Mouse (Mus musculus): ENCODE measurements around the gene Pitpnc1. TPM values are rescaled to one million over a fixed set of nuclear protein-coding genes. Genes with fewer than 3 reads are reported as not detected.

The Pitpnc1 gene
- polyA plus RNA-seq, 1 experiment from 2014 or later, result 16.2 TPM

DNA sequence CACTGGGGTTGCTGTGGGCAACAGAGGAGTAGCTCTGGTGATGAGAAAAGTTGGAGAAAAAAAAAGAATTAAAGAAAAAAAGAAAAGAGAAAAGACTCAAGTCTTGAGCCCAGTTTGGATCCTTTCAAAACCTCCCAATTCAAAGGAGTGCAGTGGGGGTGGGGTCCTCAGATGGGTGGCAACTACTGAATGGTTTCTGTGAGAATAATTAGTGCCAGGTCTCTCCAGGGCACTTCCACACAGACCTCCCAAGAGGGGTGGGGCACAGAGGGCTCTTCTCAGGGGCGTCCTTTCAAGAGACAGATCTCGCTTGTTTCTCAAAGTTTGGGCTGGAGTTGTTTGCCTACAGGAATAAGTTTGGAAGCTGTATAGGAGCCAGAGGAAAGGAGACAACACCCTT, 80.0 kb downstream of the Pitpnc1 start:
- Histone ChIP-seq H3K27ac (ENCODE audit: low read length) (no peak overlapping the region), H3K27me3 (ENCODE audit: control insufficient read depth, insufficient read depth, low read depth, low read length) (no peaks in the 10 kb centered on the region), H3K9ac (ENCODE audit: low read length) (no peak overlapping the region), H3K36me3 (ENCODE audit: control insufficient read depth, insufficient read depth, low read length) (no peaks in the 10 kb centered on the region), H3K9me3 (ENCODE audit: control insufficient read depth, low read length) (no peaks in the 10 kb centered on the region), H3K4me2 (ENCODE audit: low read depth, low read length) (no peak overlapping the region), H3K4me1 (replicated peaks; ENCODE audit: control insufficient read depth, insufficient read depth, low read length) (0 out of 2 replicates have a peak, but pooled peaks cover 2% of the 10 kb centered on the region), H3K4me3 (ENCODE audit: low read length) (no peak overlapping the region)
- no peak for ATAC-seq (ENCODE audit: low read depth)
- WGBS, result 57% methylated on average over 2 of the region's 2 CpGs

DNA sequence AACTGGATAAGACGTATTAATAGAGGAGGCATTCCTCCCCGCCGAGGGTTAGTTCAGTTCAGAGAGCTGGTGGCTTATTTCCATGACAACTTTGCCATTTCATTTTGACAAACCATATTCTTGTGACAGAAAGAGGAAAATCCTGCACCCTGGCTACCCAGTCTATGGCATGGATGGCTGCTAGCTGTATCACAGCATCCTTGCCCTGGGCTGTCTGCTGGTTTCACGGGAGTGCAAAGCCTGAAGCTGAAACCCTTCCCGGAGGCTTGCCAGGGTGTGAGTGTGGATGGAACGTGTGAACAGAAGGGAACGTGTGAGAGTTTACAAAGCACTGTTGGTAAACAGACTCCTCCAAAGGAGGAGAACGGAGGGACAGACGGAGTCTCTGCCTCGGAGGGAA, 80.5 kb downstream of the Pitpnc1 start:
- H3K36me3 ChIP-seq (ENCODE audit: control insufficient read depth, insufficient read depth, low read length), result no peaks in the 10 kb centered on the region
- no peak overlapping the region for H3K4me2 ChIP-seq (ENCODE audit: low read depth, low read length)
- WGBS, result 56% methylated on average over 10 of the region's 10 CpGs
- no peaks in the 10 kb centered on the region for H3K27me3 ChIP-seq (ENCODE audit: control insufficient read depth, insufficient read depth, low read depth, low read length)
- no peak for ATAC-seq (ENCODE audit: low read depth)
- no peak overlapping the region for H3K9ac ChIP-seq (ENCODE audit: low read length)
- H3K9me3 ChIP-seq (ENCODE audit: control insufficient read depth, low read length), result no peaks in the 10 kb centered on the region
- H3K4me3 ChIP-seq (ENCODE audit: low read length), result no peak overlapping the region
- H3K4me1 ChIP-seq (replicated peaks; ENCODE audit: control insufficient read depth, insufficient read depth, low read length), result 0 out of 2 replicates have a peak, but pooled peaks cover 2% of the 10 kb centered on the region
- no peak overlapping the region for H3K27ac ChIP-seq (ENCODE audit: low read length)

DNA sequence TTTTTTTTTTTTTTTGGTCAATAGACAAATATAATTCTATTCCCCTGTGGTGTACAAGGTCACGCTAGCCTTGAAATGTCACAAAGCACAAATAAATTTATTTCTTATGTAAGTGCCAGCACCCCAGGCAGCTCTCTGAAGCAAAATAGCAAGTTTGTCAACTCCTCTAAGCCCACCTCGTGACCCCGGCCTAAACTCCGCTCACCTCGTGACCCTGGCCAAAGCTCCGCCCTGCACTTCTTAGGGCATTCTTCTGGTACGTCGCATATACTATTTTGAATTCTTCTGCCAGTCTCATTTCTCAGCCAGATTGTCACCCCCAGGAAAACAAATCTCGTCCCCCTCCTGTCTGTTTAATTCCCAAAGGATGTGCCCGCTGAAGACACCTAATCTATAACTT, 84.0 kb downstream of the Pitpnc1 start:
- H3K4me1 ChIP-seq (replicated peaks; ENCODE audit: control insufficient read depth, insufficient read depth, low read length), result no peaks in the 10 kb centered on the region
- H3K9me3 ChIP-seq (ENCODE audit: control insufficient read depth, low read length), result no peaks in the 10 kb centered on the region
- no peaks in the 10 kb centered on the region for H3K36me3 ChIP-seq (ENCODE audit: control insufficient read depth, insufficient read depth, low read length)
- H3K4me3 ChIP-seq (ENCODE audit: low read length), result no peak overlapping the region
- WGBS, result 71% methylated on average over 10 of the region's 10 CpGs
- no peak overlapping the region for H3K9ac ChIP-seq (ENCODE audit: low read length)
- no peak overlapping the region for H3K27ac ChIP-seq (ENCODE audit: low read length)
- no peaks in the 10 kb centered on the region for H3K27me3 ChIP-seq (ENCODE audit: control insufficient read depth, insufficient read depth, low read depth, low read length)
- no peak overlapping the region for H3K4me2 ChIP-seq (ENCODE audit: low read depth, low read length)
- no peak for ATAC-seq (ENCODE audit: low read depth)

DNA sequence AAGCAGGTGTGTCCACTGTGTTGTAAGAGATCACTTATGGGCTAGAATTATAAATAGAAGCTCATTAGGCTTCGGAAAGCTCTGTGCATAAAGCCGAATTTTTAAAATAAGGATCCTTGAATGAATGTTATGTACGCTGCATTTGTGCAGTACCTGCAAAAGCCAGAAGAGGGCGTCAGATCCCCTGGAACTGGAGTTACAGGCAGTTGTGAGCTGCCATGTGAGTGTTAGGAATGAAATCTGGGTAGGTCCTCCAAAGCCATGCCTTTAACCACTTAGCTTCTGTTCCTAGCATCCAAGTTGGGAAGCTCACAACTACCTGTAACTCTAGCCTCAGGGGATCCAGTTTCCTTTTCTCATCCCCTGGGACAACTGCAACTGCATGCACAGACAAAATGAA, 85.2 kb downstream of the Pitpnc1 start:
- Histone ChIP-seq H3K9ac (ENCODE audit: low read length) (no peak overlapping the region), H3K36me3 (ENCODE audit: control insufficient read depth, insufficient read depth, low read length) (no peaks in the 10 kb centered on the region), H3K4me1 (replicated peaks; ENCODE audit: control insufficient read depth, insufficient read depth, low read length) (no peaks in the 10 kb centered on the region), H3K4me3 (ENCODE audit: low read length) (no peak overlapping the region), H3K9me3 (ENCODE audit: control insufficient read depth, low read length) (no peaks in the 10 kb centered on the region), H3K4me2 (ENCODE audit: low read depth, low read length) (no peak overlapping the region), H3K27me3 (ENCODE audit: control insufficient read depth, insufficient read depth, low read depth, low read length) (no peaks in the 10 kb centered on the region), H3K27ac (ENCODE audit: low read length) (no peak overlapping the region)
- no peak for ATAC-seq (ENCODE audit: low read depth)
- WGBS, result 64% methylated on average over 4 of the region's 4 CpGs

DNA sequence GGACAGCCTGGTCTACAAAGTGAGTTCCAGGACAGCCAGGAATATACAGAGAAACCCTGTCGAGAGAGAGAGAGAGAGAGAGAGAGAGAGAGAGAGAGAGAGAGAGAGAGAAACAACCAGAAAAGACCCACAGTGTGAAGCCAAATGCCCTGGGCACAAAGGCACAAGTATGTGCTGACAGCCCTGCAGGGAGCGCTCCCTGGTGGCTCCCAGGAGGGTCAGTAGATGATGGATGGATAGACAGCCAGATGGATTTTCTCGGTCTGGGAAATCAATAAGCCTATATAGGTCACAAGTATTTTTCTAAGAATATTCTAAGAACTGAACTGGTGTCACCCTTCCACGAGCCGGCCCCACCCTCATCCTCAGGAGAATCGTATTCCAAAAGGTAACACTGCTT, 86.5 kb downstream of the Pitpnc1 start:
- Histone ChIP-seq H3K27me3 (ENCODE audit: control insufficient read depth, insufficient read depth, low read depth, low read length) (no peaks in the 10 kb centered on the region), H3K4me3 (ENCODE audit: low read length) (no peak overlapping the region), H3K9ac (ENCODE audit: low read length) (no peak overlapping the region), H3K9me3 (ENCODE audit: control insufficient read depth, low read length) (no peaks in the 10 kb centered on the region), H3K36me3 (ENCODE audit: control insufficient read depth, insufficient read depth, low read length) (no peaks in the 10 kb centered on the region), H3K4me2 (ENCODE audit: low read depth, low read length) (no peak overlapping the region), H3K4me1 (replicated peaks; ENCODE audit: control insufficient read depth, insufficient read depth, low read length) (peaks cover 12% of the 10 kb centered on the region; the same call in 1 of the 2 replicates), H3K27ac (ENCODE audit: low read length) (no peak overlapping the region)
- no peak for ATAC-seq (ENCODE audit: low read depth)
- WGBS, result 75% methylated on average over 6 of the region's 6 CpGs

DNA sequence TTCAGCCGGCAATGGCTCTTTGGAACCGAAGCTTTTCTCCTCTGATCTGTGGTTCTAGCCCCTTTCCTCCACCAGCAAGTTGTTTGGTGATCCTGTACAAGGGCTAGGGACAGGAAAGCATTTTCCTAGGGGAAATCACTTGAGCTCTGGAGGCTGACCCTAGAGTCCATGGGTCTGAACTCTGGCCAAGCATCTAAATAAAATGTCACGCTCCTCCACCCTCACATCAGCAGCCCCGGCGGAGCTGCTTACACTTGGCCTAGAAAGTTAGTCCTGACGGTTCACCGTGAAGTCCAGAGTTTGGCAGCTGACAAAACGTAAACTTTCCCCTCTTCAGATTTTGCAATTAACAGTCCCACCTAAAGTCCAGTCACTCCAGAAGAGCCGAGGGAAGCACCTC, 90.5 kb downstream of the Pitpnc1 start:
- Histone ChIP-seq H3K9me3 (ENCODE audit: control insufficient read depth, low read length) (no peaks in the 10 kb centered on the region), H3K27me3 (ENCODE audit: control insufficient read depth, insufficient read depth, low read depth, low read length) (no peaks in the 10 kb centered on the region), H3K9ac (ENCODE audit: low read length) (no peak overlapping the region), H3K4me2 (ENCODE audit: low read depth, low read length) (no peak overlapping the region), H3K27ac (ENCODE audit: low read length) (peak overlapping the region; percentile 19; the same call in 1 of the 2 replicates), H3K4me3 (ENCODE audit: low read length) (no peak overlapping the region), H3K4me1 (replicated peaks; ENCODE audit: control insufficient read depth, insufficient read depth, low read length) (peaks cover 22% of the 10 kb centered on the region), H3K36me3 (ENCODE audit: control insufficient read depth, insufficient read depth, low read length) (no peaks in the 10 kb centered on the region)
- 37% methylated on average over 9 of the region's 9 CpGs for WGBS
- ATAC-seq (ENCODE audit: low read depth), result peak; percentile 49; the same call in 1 of the 2 replicates

DNA sequence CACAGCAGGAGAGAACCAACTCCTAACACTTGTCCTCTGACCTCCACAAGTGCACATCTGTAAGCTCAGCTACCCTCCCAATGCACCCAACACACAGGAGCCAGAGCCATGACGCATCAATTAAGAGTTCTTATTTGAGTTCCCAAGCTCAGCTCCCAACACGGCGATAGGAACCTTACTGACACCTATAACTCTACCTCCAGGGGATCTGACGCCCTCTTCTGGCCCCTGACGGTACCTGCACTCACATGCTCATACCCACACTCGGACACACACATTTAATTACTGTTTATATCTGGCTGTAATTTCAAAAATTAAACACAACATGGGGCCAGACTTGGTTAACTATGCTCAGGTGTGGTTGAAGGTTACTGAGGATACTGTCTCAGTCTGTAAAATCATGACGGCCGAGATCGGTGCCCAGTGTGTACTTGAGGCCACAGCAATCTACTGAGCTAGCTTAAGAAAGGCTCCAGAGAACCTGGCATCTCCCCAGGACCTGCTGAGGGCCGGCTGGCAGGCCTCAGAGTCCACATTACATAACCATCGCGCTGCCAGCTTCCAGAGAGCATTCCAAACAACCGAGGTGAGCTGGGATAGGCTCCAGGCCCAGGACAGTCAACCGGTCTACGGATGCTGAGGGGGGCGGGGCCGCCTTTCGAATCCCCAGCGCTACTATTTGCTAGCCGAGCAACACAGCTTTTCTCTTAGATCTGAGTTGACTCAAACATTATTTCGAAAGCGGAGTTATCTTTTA, 91.2 kb downstream of the Pitpnc1 start:
- H3K9me3 ChIP-seq (ENCODE audit: control insufficient read depth, low read length), result no peaks in the 10 kb centered on the region
- no peaks in the 10 kb centered on the region for H3K27me3 ChIP-seq (ENCODE audit: control insufficient read depth, insufficient read depth, low read depth, low read length)
- peak; percentile 57 for ATAC-seq (ENCODE audit: low read depth)
- no peak overlapping the region for H3K4me3 ChIP-seq (ENCODE audit: low read length)
- H3K27ac ChIP-seq (ENCODE audit: low read length), result peak overlapping the region; percentile 4; the same call in 1 of the 2 replicates
- no peak overlapping the region for H3K4me2 ChIP-seq (ENCODE audit: low read depth, low read length)
- H3K9ac ChIP-seq (ENCODE audit: low read length), result no peak overlapping the region
- WGBS, result 68% methylated on average over 22 of the region's 22 CpGs
- peaks cover 22% of the 10 kb centered on the region for H3K4me1 ChIP-seq (replicated peaks; ENCODE audit: control insufficient read depth, insufficient read depth, low read length)
- no peaks in the 10 kb centered on the region for H3K36me3 ChIP-seq (ENCODE audit: control insufficient read depth, insufficient read depth, low read length)

DNA sequence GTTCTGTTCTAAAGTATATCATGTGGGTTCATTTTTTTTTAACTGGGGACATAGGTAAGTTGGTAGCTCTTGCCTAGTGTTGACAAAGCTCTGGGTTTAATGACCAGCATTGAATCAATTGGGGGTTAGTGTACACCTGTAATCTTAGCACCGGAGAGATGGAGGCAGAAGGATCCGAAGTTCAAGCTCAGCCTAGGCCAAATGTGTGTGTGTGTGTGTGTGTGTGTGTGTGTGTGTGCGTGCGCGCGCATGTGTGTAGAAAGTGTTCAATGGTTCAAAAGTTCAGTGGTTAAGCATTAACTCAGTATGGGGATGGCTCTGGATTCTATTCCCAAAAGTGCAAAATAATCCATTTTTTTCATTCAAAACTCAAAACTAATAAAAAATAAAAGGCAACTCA, 93.2 kb downstream of the Pitpnc1 start:
- Histone ChIP-seq H3K36me3 (ENCODE audit: control insufficient read depth, insufficient read depth, low read length) (no peaks in the 10 kb centered on the region), H3K4me1 (replicated peaks; ENCODE audit: control insufficient read depth, insufficient read depth, low read length) (peaks cover 22% of the 10 kb centered on the region), H3K27ac (ENCODE audit: low read length) (no peak overlapping the region), H3K9me3 (ENCODE audit: control insufficient read depth, low read length) (no peaks in the 10 kb centered on the region), H3K4me2 (ENCODE audit: low read depth, low read length) (no peak overlapping the region), H3K27me3 (ENCODE audit: control insufficient read depth, insufficient read depth, low read depth, low read length) (no peaks in the 10 kb centered on the region), H3K9ac (ENCODE audit: low read length) (no peak overlapping the region), H3K4me3 (ENCODE audit: low read length) (no peak overlapping the region)
- ATAC-seq (ENCODE audit: low read depth), result no peak
- WGBS, result 93% methylated on average over 6 of the region's 6 CpGs

DNA sequence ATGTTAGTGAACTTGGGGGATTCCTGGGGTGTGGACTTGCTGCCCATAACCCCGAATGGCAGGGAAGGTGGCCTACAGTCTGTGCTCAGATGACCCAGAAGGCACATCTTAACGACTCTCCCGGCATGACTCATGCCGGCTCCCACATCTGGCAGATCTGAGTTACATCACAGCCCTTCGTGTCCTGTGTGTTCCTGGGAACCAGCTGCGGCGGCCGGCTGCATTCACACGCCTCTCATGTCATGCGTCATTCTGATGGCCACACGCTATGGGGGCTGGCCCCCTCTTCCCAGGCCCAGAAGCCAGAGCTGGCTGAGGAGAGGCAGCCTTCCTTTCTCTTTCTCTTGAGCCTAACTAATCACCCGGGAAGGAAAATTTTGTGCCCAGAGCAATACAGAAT, 94.2 kb downstream of the Pitpnc1 start:
- H3K9ac ChIP-seq (ENCODE audit: low read length), result no peak overlapping the region
- no peak overlapping the region for H3K4me2 ChIP-seq (ENCODE audit: low read depth, low read length)
- peaks cover 22% of the 10 kb centered on the region for H3K4me1 ChIP-seq (replicated peaks; ENCODE audit: control insufficient read depth, insufficient read depth, low read length)
- 38% methylated on average over 12 of the region's 12 CpGs for WGBS
- no peak overlapping the region for H3K4me3 ChIP-seq (ENCODE audit: low read length)
- H3K36me3 ChIP-seq (ENCODE audit: control insufficient read depth, insufficient read depth, low read length), result no peaks in the 10 kb centered on the region
- no peaks in the 10 kb centered on the region for H3K27me3 ChIP-seq (ENCODE audit: control insufficient read depth, insufficient read depth, low read depth, low read length)
- ATAC-seq (ENCODE audit: low read depth), result peak; percentile 95
- H3K9me3 ChIP-seq (ENCODE audit: control insufficient read depth, low read length), result no peaks in the 10 kb centered on the region
- H3K27ac ChIP-seq (ENCODE audit: low read length), result peak overlapping the region; percentile 50
